Mouse (Mus musculus) CH12.LX (cell line): Measurements from ENCODE around the gene Naip5. TPM values are rescaled to one million over a fixed set of nuclear protein-coding genes. Genes with fewer than 3 reads are reported as not detected.
"Not testable (repeated sequence)": the region's sequence is repeated elsewhere in the genome, so short reads cannot be mapped to it uniquely, and the experiment has no call there.

Experiments used
- DNase-seq: peaks from one replicate; pipeline ENCODE4 v3.0.0-alpha.2; 2013; ENCODE audit errors: extremely low read depth
- H3K27ac ChIP-seq: 2 replicates; pipeline ENCODE4 v1.5.1; 2012; ENCODE audit warnings: low read depth, mild to moderate bottlenecking, control low read depth, moderate library complexity; ENCODE audit not compliant: insufficient read depth
- H3K27me3 ChIP-seq: replicated peaks from 2 replicates; pipeline ENCODE3; 2012; ENCODE audit warnings: inconsistent platforms
- H3K36me3 ChIP-seq, 2 experiments: replicated peaks in 1 of 2; 2 replicates each; pipeline versions ENCODE3 to v1.6.1; 2012; ENCODE audit warnings: inconsistent platforms in 1 of 2, low read length in 1 of 2, mild to moderate bottlenecking in 1 of 2, mixed read lengths in 1 of 2, moderate library complexity in 1 of 2; ENCODE audit not compliant: control insufficient read depth in 1 of 2, insufficient read depth in 1 of 2
- H3K4me1 ChIP-seq, 2 experiments: 2 replicates each; pipeline ENCODE4 v1.6.1; 2012; ENCODE audit warnings: inconsistent platforms in 1 of 2, moderate library complexity in 1 of 2; ENCODE audit not compliant: insufficient read depth in 2 of 2, control insufficient read depth in 1 of 2
- H3K4me2 ChIP-seq: 2 replicates; pipeline ENCODE4 v1.6.1; 2012; ENCODE audit warnings: low read depth, mild to moderate bottlenecking, control low read depth; ENCODE audit not compliant: poor library complexity, insufficient read depth, severe bottlenecking
- H3K4me3 ChIP-seq, 3 experiments: fragments of 150-350 bp in 1 of 3; sonication (generic) in 1 of 3; replicated peaks in 1 of 3; 2 replicates each; pipeline versions ENCODE3 to v1.5.1; 2011 to 2012; ENCODE audit warnings: low read depth in 2 of 3, low read length in 2 of 3, mild to moderate bottlenecking in 2 of 3, moderate library complexity in 2 of 3, control low read depth in 1 of 3, improper control_type of control experiment in 1 of 3, inconsistent platforms in 1 of 3, mixed read lengths in 1 of 3; ENCODE audit not compliant: poor library complexity in 1 of 3
- H3K79me2 ChIP-seq: replicated peaks from 2 replicates; pipeline ENCODE4 v1.6.1; 2012; ENCODE audit warnings: mild to moderate bottlenecking, moderate library complexity; ENCODE audit not compliant: control insufficient read depth, poor library complexity, insufficient read depth, severe bottlenecking; ENCODE audit errors: extremely low read depth
- H3K9ac ChIP-seq: 2 replicates; pipeline ENCODE4 v1.6.1; 2012; ENCODE audit warnings: low read depth, mild to moderate bottlenecking, control low read depth, moderate library complexity; ENCODE audit not compliant: insufficient read depth
- H3K9me3 ChIP-seq: replicated peaks from 2 replicates; pipeline ENCODE3; 2012; ENCODE audit warnings: low read length, inconsistent platforms, mixed read lengths
- dilution Hi-C: fragments of 300-500 bp; cut with MboI; formaldehyde crosslinking; loops from 2 replicates; pipeline ENCODE4 v1.14.3; 2020; ENCODE audit warnings: low sequenced_read_pairs; ENCODE audit not compliant: extremely low pct_unique_long_range_greater_than_20kb, extremely low pct_ligation_motif_present
- in situ Hi-C: fragments of 300-500 bp; cut with MboI; formaldehyde crosslinking; loops from 3 replicates; pipeline ENCODE4 v1.14.3; 2019; ENCODE audit warnings: low sequenced_read_pairs, low pct_ligation_motif_present, low pct_unique_long_range_greater_than_20kb, mixed read lengths
- polyA plus RNA-seq: library from polyadenylated mRNA; unstranded; fragments of >175 nt; gene quantifications from 2 replicates; pipeline ENCODE4 v1.2.1, GENCODE M21; 2012; ENCODE audit warnings: low read depth; ENCODE audit not compliant: insufficient read length
- total RNA-seq, 2 experiments: library from RNA; depleted of rRNA; stranded (reverse); fragments of 300-350 nt in 1 of 2; fragments of >200 nt in 1 of 2; gene quantifications; 2 replicates each; pipeline ENCODE4 v1.2.3; 2012 to 2014

The Naip5 gene
- total and polyA plus RNA-seq, 3 experiments, result 7.1 to 8.7 (median 8.2) TPM

DNA sequence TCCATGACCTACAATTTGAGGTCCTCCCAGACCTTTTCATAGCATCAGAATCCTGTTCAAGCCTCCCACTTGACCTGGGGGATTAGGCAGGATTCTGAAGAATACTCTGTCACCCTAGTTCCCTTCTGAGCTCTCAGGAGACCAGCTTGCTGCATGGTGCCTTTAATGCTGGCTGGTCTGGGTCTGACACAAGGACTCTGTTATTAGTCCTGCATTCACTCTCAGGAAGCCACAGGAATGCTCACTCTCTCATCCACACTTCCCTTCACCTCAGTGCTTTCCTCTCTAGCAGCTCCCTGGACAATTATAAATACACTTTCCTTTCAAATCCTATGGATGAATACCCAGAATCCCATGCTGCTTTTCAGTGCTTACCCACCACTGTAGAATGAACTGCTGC lies 83.7 kb downstream of the Naip5 start:
- H3K27me3 ChIP-seq, H3K4me2 ChIP-seq, dilution Hi-C loops, H3K27ac ChIP-seq, in situ Hi-C loops, H3K4me1 ChIP-seq, H3K9ac ChIP-seq, H3K79me2 ChIP-seq, H3K4me3 ChIP-seq, H3K9me3 ChIP-seq, DNase-seq: not testable (repeated sequence)
- peaks cover 26 to 58% of the 10 kb centered on the region in 2 experiments for H3K36me3 ChIP-seq

Other genes with a start within 250 kb of the Naip5 start
- 19.5 and 20.6 TPM in 2 replicates for gene Mccc2, start 230.7 kb downstream of the Naip5 start, total RNA-seq (2012; rRNA removed)
- 22.3 and 26.2 TPM in 2 replicates for gene Mccc2, start 230.7 kb downstream of the Naip5 start, total RNA-seq (2014; rRNA removed)
- gene Mccc2, start 230.7 kb downstream of the Naip5 start, polyA plus RNA-seq, result 19.0 and 21.7 TPM in 2 replicates
- 20.0 and 23.7 TPM in 2 replicates for gene Bdp1, start 142.3 kb downstream of the Naip5 start, total RNA-seq (2012; rRNA removed)
- 24.2 and 24.7 TPM in 2 replicates for gene Bdp1, start 142.3 kb downstream of the Naip5 start, total RNA-seq (2014; rRNA removed)
- gene Bdp1, start 142.3 kb downstream of the Naip5 start, polyA plus RNA-seq, result 22.0 and 22.9 TPM in 2 replicates
- gene Serf1, start 138.3 kb downstream of the Naip5 start, total RNA-seq (2012; rRNA removed), result 16.7 and 20.5 TPM in 2 replicates
- gene Serf1, start 138.3 kb downstream of the Naip5 start, total RNA-seq (2014; rRNA removed), result 10.9 and 11.6 TPM in 2 replicates
- 12.5 and 13.7 TPM in 2 replicates for gene Serf1, start 138.3 kb downstream of the Naip5 start, polyA plus RNA-seq
- gene Smn1, start 121.5 kb downstream of the Naip5 start, total RNA-seq (2012; rRNA removed), result 31.2 and 36.7 TPM in 2 replicates
- gene Smn1, start 121.5 kb downstream of the Naip5 start, total RNA-seq (2014; rRNA removed), result 27.7 and 35.0 TPM in 2 replicates
- 122 and 141 TPM in 2 replicates for gene Smn1, start 121.5 kb downstream of the Naip5 start, polyA plus RNA-seq
- 10.8 and 12.8 TPM in 2 replicates for gene Naip2, start 44.2 kb downstream of the Naip5 start, total RNA-seq (2012; rRNA removed)
- gene Naip2, start 44.2 kb downstream of the Naip5 start, total RNA-seq (2014; rRNA removed), result 13.3 and 14.4 TPM in 2 replicates
- gene Naip2, start 44.2 kb downstream of the Naip5 start, polyA plus RNA-seq, result 12.6 TPM in 2 replicates
- 2.9 and 3.4 TPM in 2 replicates for gene Naip6, start 71.4 kb upstream of the Naip5 start, total RNA-seq (2012; rRNA removed)
- gene Naip6, start 71.4 kb upstream of the Naip5 start, total RNA-seq (2014; rRNA removed), result 2.8 and 3.0 TPM in 2 replicates
- 7.1 and 7.9 TPM in 2 replicates for gene Naip6, start 71.4 kb upstream of the Naip5 start, polyA plus RNA-seq
- gene Naip1, start 206.5 kb upstream of the Naip5 start, total RNA-seq (2012; rRNA removed), result 1.5 and 1.8 TPM in 2 replicates
- 1.1 and 1.4 TPM in 2 replicates for gene Naip1, start 206.5 kb upstream of the Naip5 start, total RNA-seq (2014; rRNA removed)
- gene Naip1, start 206.5 kb upstream of the Naip5 start, polyA plus RNA-seq, result 1.1 and 1.5 TPM in 2 replicates
- gene Gtf2h2, start 246.3 kb upstream of the Naip5 start, total RNA-seq (2012; rRNA removed), result 34.0 and 43.7 TPM in 2 replicates
- 87.8 and 89.2 TPM in 2 replicates for gene Gtf2h2, start 246.3 kb upstream of the Naip5 start, total RNA-seq (2014; rRNA removed)
- gene Gtf2h2, start 246.3 kb upstream of the Naip5 start, polyA plus RNA-seq, result 90.1 and 106 TPM in 2 replicates